Mouse (Mus musculus) layer of hippocampus, adult 9-11 months (tissue): ENCODE measurements at regions not wholly inside any gene's neighbourhood (a gene's known extent, or its start where the extent isn't known, plus 50 kb on each side); places are given as distances from the start of the nearest gene placed in this dataset.

ENCODE experiments used
- DNase-seq: peaks from one replicate; pipeline ENCODE4 v3.0.0; 2022

DNA sequence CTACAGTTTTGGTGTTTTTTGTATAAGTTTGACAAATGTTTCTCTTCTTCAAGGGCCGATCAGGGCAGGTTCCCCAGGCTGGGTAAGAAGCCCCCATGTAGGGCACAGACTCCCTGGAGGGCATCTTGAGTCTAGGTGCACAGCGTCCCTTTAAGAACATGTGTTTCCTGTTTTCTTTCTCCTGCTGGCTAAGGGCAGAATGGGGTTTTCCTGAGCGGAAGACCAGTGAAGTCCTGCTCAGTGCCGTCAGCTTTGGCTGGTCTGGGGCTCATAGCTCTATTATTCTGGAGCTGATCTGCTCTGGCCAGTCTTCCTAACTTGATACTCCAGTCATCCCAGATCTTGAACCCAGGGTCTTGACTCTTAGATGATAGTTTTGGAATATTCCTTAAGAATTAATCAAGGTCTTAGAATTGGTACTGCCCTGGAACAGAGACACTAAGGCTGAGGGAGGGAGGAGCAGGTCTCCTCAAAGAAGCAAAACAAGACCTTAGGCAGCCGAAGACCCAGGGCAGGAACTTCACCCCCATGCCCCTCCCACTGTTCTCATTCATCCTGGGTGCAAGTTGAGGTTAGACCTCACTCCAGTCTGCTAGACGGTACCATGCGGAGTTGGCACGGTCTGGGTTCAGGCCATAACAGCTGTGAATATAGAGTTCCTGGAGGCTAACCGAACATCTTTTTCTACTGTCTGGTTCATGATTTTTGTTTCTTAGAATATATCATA, 70.8 kb upstream of the Haao start:
- DNase-seq = no peak

DNA sequence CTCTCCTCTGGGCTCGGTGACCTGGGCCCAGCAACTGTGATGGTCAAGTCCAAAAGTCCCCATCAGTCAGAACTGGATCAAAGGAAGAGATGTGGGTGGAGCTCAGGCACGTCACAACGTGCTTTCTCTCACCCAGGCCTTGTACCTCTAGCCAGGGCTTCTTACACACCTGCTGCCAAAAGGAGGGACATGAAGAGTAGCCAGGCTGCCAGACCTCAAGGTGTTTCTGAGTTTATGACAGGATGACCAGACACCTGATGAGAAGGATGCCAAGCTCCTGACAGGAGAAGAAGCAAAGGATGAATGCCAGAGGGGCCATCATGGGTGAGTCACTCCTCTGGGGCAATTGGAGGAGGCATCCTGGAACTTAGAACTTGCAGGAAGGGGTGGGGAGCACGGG, 70.0 kb upstream of the Haao start:
- DNase-seq = no peak

DNA sequence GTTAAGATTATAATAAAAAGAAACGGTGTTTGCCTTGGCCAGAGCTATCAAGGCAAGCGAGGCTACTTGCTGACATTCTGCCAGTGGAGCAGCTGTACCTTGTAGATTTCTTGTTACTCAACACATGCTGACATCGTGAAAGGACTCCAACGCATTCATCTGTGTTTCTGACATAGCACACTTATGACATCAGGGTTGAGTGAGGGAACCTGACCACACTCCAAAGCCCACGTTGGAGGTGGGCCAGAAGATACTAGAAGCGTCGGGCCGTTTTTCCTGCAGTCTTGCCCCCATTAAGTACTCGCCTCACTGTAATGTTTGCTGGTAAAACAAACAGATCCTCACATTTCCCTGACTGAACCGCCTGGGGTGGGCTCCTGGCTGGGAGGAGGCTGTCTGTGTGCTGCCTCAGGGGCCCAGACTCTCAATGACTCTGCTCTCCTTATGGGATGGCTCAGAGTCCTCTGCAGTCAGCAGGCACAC, 69.0 kb upstream of the Haao start:
- DNase-seq = no peak

DNA sequence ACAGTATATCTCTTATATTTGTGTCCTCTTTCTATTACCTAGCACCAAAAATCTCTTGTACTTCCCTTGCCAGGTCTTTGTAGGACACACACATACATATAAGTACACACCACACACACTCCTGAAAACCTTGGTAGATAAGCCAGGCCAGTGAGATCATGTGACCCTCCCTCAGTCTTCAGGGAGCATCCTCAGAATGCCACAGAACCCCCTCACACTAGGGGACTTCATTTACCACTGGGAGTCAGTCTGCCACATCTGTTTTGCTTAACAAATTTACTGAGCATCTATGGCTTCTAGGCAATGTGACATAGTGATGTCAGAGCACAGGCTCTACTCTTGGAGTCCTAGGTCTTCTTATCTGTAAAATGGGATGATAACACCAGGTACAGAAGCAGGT, 67.3 kb upstream of the Haao start:
- no peak for DNase-seq

DNA sequence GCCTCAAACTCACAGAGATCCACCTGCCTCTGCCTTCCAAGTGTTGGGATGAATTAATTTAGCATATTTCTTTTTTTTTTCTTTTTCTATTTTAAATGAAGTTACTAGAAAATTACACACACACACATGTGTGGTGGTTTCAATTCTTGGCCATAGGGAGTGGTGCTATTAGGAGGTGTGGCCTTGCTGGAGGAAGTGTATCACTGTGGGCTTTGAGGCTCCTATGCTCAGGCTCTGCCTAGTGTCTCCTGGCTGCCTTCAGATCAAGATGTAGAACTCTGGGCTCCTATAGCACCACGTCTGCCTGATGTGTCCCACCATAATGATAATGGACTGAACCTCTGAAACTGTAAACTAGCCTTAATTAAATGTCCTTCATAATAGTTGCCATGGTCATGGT, 66.8 kb upstream of the Haao start:
- DNase-seq = no peak

DNA sequence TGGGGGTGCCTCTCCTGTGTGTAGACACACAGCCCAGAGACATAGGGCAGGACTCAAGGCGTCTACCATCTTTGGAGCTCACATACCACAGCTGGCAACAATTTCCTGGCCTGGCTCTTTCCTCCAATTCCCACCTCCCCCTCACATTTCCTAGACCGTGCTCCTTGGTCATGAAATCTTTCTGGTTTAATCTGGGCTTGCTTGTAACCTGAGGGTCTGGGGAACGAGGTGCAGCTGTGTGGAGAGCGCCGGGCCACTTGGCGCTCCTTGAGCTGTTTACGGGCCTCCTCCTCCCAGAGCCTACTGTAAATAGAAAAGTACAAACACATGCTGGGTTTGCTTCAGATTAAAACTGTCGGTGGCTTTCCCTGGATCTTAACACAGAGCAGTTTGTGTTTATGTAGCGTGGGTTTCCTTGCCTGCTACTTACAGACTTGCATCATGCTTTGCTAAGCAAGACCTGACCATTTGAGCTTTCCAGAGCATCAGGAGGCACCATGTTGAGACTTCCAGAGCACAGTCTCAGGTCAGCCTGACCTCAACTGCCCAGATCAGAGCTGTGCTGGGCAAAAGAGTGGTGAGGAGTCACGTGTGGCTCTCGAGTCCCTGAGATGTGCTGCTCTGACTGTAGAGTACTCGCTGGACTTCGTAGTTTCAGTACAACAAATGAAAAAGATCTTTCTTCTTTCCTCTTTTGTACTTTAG, 66.1 kb upstream of the Haao start:
- DNase-seq = no peak

DNA sequence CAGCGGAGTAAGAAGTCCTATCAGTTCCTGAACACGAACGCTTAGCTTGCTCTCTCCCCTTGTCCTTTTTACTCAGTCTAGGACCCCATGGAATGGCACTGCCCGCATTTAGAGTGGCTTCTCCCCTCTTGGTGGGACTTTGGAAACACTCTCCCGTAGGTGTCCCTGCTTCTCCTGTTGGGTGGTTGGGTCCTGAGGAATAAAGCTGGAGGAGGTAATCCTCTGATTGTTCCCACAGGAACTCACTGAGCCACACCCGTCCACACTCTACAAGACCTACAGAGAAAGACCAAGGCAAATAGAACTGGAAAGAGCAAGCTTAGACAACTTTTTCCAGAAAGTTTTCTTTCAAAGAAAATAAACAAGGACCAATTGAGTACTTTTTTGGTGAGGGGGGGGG, 64.7 kb upstream of the Haao start:
- DNase-seq = no peak

DNA sequence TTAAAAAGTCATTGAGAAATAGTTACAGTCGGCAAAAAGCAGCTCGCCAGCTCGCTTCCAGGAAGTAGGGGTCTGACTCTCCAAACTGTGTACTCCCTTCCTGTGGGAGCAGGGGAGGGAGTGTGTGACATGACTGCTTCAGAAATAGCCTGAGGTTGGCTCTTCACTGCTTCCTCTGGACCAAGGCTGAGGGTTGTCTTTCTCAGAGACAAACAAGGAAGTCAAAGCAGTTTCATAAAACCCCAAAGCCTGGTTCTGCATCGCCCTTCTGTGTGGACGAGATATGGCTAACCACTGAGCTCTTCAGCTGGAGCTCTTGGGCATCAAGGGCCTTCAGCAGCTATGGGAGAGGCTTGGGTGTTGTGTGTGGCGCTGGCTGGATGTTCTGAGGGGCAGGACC, 61.0 kb upstream of the Haao start:
- peak; percentile 42 for DNase-seq

DNA sequence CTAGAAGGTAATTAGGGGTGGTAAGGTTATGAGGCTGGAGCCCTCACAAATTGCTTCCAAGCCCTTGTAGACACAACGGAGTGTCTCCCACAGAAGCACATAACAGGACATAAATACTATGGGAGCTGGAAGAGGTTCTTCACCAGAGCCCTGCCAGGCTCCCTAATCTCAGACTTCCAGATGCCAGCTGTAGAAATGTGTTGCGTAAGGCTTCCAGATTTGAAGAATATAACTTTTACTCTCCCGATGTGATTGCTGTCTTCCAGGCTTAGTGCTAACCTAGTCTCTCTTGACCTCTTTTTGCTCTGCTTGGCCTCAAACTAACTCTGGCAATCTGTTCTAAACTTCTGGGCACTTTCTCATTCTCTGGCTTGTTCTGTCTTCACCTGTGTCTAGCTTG, 59.8 kb upstream of the Haao start:
- DNase-seq = no peak

DNA sequence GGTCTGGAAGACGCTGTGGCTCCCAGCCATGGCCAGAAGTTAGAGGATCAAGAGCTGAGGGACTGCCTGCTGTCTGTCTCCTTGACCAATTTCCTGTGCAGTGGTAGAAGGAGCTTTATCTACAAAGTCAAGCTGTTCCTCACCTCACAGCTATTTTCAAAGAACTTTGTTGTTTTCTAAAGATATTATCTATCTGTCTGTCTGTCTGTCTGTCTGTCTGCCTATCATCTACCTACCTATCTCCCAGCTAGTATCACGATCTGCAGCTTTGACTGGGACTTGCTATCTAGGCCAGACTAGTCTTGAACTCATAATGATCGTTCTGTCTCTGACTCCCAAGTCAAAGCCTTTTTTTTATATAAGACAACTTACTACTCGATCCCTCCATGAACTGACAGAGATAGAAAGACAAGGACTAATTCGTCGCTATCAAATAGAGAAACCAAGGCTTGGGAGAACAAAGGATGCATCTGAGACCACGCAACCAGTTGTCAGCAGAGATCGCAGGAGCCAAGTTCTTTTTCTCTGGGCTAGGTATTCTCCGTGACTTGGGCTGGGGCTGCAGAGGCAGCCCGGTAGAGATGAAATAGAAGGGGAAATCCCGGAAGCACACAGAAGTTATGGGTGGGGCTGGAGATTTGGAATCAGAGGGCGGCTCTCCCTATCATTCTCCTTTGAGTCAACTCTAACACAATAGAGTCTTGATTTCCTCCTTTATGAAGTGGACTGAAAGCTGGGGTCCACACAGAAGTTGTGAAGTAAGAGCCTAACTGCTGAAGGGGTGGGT, 59.2 kb upstream of the Haao start:
- DNase-seq = no peak

DNA sequence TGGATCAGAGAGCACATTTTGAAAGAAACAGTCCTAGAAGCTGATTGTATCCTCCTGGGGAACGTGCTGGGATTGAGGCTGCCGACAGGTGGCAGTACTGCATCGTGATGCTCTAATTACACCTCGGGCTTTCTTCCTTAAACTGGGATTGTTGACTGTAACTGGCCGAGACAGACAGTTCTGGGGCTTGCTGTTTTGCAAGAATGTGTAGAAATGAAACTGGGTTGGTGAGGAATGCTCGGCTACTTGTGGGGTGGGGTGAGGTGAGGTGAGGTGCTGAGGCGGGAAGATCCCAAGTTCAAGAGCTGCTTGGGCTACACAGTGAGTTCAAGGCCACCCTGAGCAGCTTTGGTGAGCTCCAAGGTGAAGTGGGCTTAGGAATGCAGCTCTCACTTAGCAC, 55.7 kb upstream of the Haao start:
- peak; percentile 62 for DNase-seq

DNA sequence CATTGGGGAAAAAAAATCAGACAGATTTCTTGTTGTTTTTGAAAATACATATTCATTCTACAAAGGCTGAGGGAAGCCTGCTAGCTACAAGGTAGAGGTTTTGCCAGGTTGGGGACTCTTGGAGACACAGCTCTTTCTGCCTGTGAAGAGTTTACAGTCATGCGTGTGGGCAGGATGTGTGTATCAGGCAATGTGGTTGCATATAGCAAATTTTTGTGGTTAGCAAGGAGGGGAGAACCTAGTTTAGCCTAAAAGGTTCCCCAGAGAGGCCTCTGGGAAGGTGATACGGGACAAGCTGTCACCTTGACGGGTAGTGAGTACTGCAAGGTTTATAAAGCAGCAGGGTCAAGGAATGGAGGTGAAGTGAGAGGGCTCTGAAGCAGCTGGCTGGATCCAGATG, 54.8 kb upstream of the Haao start:
- no peak for DNase-seq

DNA sequence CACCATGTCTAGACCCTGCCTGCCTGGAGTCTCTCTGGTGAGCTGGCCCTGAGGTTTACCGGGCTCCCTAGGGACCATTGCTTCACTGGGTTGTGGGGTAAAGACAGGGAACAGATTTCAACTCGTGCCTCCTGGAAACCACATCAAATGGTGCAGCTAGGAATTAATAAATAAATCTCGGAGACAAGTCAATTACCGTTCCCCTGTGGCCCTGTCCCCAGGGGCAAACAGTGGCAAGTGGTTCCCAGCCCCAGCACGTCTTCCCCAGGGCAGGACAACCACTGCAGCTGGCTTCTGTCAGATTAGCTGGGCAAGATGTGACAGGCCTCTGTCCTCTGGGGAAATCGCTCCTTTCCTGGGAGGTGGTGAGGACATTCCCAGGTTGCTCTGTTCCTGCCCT, 54.3 kb upstream of the Haao start:
- DNase-seq = no peak

DNA sequence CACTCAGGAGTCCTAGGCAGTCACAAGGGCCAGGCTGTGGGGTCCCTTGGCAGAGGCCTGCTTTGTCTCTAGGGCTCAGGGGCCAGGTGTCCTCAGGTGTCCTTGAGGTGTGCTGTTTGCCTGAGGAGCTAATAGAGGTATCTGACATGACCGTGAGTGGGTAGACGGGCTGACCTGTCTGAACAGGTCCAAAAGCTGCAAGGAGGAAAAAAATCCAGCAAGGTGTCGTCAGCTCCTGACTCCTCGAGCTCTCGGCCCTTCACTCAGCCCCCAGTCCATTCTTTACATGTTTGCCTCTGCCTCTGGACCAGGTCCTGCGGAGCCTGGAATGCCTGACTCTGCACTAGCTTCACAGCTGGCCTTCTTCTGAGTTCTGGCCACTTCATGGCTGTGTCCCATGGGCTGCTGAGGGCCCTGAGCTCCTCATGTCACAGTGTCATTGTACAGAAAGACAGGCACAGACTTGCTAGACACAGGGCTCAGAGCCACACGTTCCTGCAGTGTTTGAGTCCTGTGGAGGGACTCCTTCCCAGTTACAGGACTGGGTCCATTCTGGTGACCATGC, 51.9 kb upstream of the Haao start:
- no peak for DNase-seq

DNA sequence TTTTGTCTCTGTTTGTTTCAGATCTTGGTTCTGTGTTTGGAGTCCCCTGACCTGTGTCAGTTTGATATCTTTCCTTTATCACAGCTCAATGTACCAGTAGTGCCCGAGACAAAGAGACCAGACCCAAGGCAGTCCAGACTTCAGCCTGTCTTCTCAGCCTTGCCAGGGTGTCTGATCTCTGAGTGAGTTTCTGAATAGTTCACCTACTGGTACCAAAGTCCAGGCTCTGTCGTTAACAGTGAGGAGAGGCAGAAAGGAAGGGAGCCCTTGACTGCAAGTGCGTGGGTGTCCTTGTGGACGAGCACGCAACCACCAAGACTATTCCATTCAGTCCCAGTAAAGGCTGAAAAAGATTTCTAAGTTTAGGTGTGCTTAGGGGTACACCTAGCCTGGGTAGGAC, 50.8 kb upstream of the Haao start:
- no peak for DNase-seq
